Mouse (Mus musculus) hindbrain, embryonic 14.5 days (tissue): ENCODE measurements around the gene Adgra3. TPM values are rescaled to one million over a fixed set of nuclear protein-coding genes. Genes with fewer than 3 reads are reported as not detected.

ENCODE experiments used
- ATAC-seq: fragments of 200-750 bp; cut with Nextera tagmentation; 2 replicates; pipeline ENCODE4 v1.8.0; 2017; ENCODE audit warnings: moderate number of reproducible peaks, mild to moderate bottlenecking, moderate TSS enrichment, moderate library complexity; ENCODE audit not compliant: low FRiP score
- DNase-seq: peaks from one replicate; pipeline ENCODE4 v3.0.0-alpha.2; 2015; ENCODE audit warnings: low spot score
- H3K27ac ChIP-seq: fragments of 300-500 bp; sonication (generic); 2 replicates; pipeline ENCODE4 v1.5.1; 2014; ENCODE audit warnings: mild to moderate bottlenecking, moderate library complexity
- H3K27me3 ChIP-seq: fragments of 300-500 bp; sonication (generic); 2 replicates; pipeline ENCODE4 v1.6.1; 2014; ENCODE audit warnings: mild to moderate bottlenecking, low read length, mixed read lengths; ENCODE audit not compliant: control insufficient read depth, insufficient read depth
- H3K36me3 ChIP-seq: fragments of 300-500 bp; sonication (generic); replicated peaks from 2 replicates; pipeline ENCODE4 v1.6.1; 2014; ENCODE audit not compliant: control insufficient read depth, insufficient read depth
- H3K4me1 ChIP-seq: fragments of 300-500 bp; sonication (generic); replicated peaks from 2 replicates; pipeline ENCODE4 v1.6.1; 2014; ENCODE audit warnings: antibody characterized with exemption, low read length, mixed read lengths; ENCODE audit not compliant: control insufficient read depth, insufficient read depth
- H3K4me2 ChIP-seq: fragments of 300-500 bp; sonication (generic); replicated peaks from 2 replicates; pipeline ENCODE4 v1.6.1; 2014; ENCODE audit warnings: mild to moderate bottlenecking, moderate library complexity
- H3K4me3 ChIP-seq: fragments of 300-500 bp; sonication (generic); replicated peaks from 2 replicates; pipeline ENCODE4 v1.5.1; 2014; ENCODE audit warnings: mild to moderate bottlenecking, low read length
- H3K9ac ChIP-seq: fragments of 300-500 bp; sonication (generic); 2 replicates; pipeline ENCODE4 v1.6.1; 2014
- H3K9me3 ChIP-seq: fragments of 300-500 bp; sonication (generic); 2 replicates; pipeline ENCODE4 v1.6.1; 2016; ENCODE audit warnings: low read length; ENCODE audit not compliant: control insufficient read depth
- WGBS: fragments of 180-500 bp; shearing (Covaris S2); extraction: QIAGEN DNeasy Blood & Tissue Kit; methylation state at CpG from one replicate; pipeline ENCODE4 v1.1.7; 2014; 5-methylcytosine and 5-hydroxymethylcytosine counted together
- polyA plus RNA-seq: library from polyadenylated mRNA; unstranded; fragments of >200 nt; fragmentation: Nextera tagmentation; extraction: Ambion mirVana; gene quantifications from 2 replicates; pipeline ENCODE4 v1.2.1, GENCODE M21; 2014

Adgra3 gene
- polyA plus RNA-seq, 1 experiment from 2014 or later: 22.0 TPM

DNA sequence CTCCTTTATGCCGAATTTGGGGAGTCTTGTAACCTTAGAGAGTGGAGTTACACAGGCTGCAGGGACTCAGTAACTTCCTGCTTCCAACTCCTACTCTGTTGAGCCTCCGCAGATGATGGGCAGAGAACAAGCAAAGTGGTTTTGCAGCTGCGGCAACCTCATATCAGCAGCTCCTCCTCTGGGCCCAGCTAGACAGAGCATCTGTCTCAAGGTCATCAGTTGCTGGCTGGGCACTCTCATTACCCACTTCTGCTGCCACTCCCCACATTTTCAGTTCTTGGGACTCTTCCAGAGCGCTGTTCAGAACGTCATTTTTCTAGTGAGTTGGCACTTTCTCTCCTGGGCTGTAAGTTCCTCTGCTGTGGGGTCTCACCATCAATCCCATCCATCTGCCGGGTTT lies 24.6 kb downstream of the Adgra3 start:
- Histone ChIP-seq H3K27me3 (no peaks in the 10 kb centered on the region), H3K4me1 (peaks cover 19% of the 10 kb centered on the region; the same call in 1 of the 2 replicates), H3K4me3 (no peak overlapping the region), H3K9me3 (no peaks in the 10 kb centered on the region), H3K36me3 (no peaks in the 10 kb centered on the region), H3K4me2 (no peak overlapping the region), H3K27ac (no peak overlapping the region), H3K9ac (no peak overlapping the region)
- no peak for DNase-seq
- WGBS: 59% methylated on average over 6 of the region's 6 CpGs
- ATAC-seq: no peak

DNA sequence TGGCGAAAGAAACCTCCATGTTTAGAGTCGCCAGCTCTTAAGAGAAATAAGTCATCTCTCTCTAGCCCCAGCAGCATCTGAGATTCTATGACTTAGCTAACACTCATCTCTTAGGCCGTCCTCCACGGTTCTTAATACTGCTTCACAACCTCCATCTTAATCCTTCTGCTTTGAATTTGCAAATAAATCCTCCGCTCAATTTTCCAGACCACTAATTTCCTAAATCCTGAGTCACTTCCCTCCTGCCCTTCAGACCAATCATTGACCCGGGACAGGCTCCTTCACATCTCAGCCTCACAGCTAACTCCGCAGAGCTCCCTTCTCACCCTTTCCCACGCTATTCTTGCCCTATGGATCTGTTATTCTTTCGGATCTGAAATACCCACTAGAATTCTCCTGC lies 25.1 kb downstream of the Adgra3 start:
- Histone ChIP-seq H3K36me3 (no peaks in the 10 kb centered on the region), H3K27ac (no peak overlapping the region), H3K4me1 (peaks cover 19% of the 10 kb centered on the region; the same call in 1 of the 2 replicates), H3K27me3 (no peaks in the 10 kb centered on the region), H3K9me3 (no peaks in the 10 kb centered on the region), H3K9ac (no peak overlapping the region), H3K4me2 (no peak overlapping the region), H3K4me3 (no peak overlapping the region)
- DNase-seq: no peak
- WGBS: 68% methylated on average over 9 of the region's 9 CpGs
- ATAC-seq: no peak

DNA sequence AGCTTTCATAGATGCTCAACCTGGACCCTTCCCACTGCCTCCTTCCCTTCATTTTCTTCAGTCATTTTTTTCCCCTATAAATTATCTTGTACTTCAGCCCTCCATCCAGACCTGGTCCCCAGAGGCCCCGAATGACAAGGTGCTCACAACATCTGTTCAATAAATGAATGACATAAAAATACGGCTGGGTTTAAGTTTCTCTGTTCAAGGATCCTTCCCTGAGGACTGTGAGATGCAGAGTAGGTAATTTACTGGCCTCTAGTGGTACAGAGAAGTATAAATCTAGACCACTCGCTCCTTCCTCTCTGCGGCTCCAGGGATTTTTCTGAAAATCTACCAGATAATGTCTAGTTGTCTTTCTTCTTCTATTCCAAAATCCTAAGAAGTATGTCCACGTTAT lies 26.5 kb downstream of the Adgra3 start:
- Histone ChIP-seq H3K4me3 (no peak overlapping the region), H3K27ac (no peak overlapping the region), H3K4me1 (peaks cover 14% of the 10 kb centered on the region; the same call in 1 of the 2 replicates), H3K9ac (no peak overlapping the region), H3K4me2 (no peak overlapping the region), H3K9me3 (no peaks in the 10 kb centered on the region), H3K27me3 (no peaks in the 10 kb centered on the region), H3K36me3 (no peaks in the 10 kb centered on the region)
- 61% methylated on average over 5 of the region's 5 CpGs for whole genome bisulfite sequencing
- ATAC-seq: 0 out of 2 replicates have a peak, but pooled peaks have one; percentile 46
- DNase-seq: no peak

DNA sequence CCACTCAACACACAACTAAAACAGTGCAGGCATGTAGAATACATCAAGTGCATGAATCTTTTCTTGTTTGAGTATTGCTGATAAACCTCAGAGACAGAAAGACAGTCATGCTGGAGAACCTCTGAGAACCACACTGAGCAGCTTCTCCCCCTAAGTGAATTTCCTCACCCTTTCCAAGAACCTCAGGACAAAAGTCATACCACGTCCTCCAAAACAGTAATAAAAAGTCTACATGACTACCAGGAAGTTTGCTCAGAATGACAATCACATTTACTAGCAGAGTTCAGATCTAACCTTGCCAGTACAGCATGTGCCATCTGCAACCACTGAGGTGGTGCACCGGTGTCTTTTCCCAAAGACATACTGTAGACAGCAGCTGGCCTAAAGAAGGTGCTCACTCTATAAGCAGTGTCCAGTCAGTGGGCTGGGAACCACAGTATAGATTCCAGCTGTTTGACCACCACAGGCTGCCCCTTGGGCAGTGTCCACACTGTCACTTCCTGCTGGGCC lies 27.0 kb downstream of the Adgra3 start:
- ATAC-seq (0 out of 2 replicates have a peak, but pooled peaks have one; percentile 22), DNase-seq (no peak)
- Histone ChIP-seq H3K4me1 (peaks cover 15% of the 10 kb centered on the region; the same call in 1 of the 2 replicates), H3K9me3 (no peaks in the 10 kb centered on the region), H3K9ac (no peak overlapping the region), H3K4me2 (no peak overlapping the region), H3K27ac (no peak overlapping the region), H3K27me3 (no peaks in the 10 kb centered on the region), H3K36me3 (no peaks in the 10 kb centered on the region), H3K4me3 (no peak overlapping the region)
- 91% methylated on average over 2 of the region's 2 CpGs for WGBS

DNA sequence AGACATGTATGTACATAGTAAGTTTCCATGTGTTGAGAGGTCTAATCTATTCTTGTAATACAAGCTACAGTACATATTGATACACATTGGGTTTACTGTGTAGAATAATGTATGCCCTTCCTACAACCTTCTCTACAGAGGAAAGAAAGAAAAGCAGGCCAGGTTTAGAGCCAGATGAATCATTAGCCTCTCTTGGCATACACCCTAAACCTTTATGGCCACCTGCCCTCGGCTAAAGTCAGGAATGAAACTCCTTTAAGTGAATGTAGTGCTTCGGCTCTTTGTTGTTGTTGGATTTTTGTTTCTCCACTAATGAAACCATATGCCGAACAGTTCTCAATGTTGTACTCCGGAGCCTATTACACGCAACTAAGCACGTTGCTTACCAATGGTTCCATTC lies 27.5 kb downstream of the Adgra3 start:
- WGBS: 95% methylated on average over 6 of the region's 6 CpGs
- no peaks in the 10 kb centered on the region for H3K27me3 ChIP-seq
- H3K4me1 ChIP-seq: peaks cover 20% of the 10 kb centered on the region; the same call in 1 of the 2 replicates
- ATAC-seq (no peak), DNase-seq (no peak)
- no peak overlapping the region for H3K4me3 ChIP-seq
- H3K9me3 ChIP-seq: no peaks in the 10 kb centered on the region
- H3K4me2 ChIP-seq: no peak overlapping the region
- no peak overlapping the region for H3K9ac ChIP-seq
- H3K36me3 ChIP-seq: no peaks in the 10 kb centered on the region
- H3K27ac ChIP-seq: no peak overlapping the region

DNA sequence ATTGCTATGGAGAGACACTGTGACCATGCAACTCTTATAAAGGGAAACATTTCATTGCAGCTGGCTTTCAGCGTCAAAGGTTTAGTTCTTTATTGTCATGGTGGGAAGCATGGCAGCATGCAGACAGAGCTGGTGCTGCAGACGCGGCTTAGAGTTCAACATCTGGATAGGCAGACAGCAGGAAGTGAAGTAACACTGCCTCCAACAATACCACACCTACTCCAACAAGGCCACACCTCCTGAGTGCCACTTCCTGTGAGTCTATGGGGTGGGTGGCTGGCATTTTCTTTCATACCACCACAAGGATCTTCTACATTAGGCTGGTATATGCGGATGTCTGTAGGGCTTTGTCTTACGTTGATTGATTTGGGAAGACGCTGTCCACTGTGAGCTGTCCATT lies 29.1 kb downstream of the Adgra3 start:
- 94% methylated on average over 6 of the region's 6 CpGs for WGBS
- Histone ChIP-seq H3K27ac (no peak overlapping the region), H3K4me2 (no peak overlapping the region), H3K4me3 (no peak overlapping the region), H3K36me3 (no peaks in the 10 kb centered on the region), H3K4me1 (peaks cover 24% of the 10 kb centered on the region; the same call in 1 of the 2 replicates), H3K9me3 (no peaks in the 10 kb centered on the region), H3K9ac (no peak overlapping the region), H3K27me3 (no peaks in the 10 kb centered on the region)
- ATAC-seq (no peak), DNase-seq (no peak)

DNA sequence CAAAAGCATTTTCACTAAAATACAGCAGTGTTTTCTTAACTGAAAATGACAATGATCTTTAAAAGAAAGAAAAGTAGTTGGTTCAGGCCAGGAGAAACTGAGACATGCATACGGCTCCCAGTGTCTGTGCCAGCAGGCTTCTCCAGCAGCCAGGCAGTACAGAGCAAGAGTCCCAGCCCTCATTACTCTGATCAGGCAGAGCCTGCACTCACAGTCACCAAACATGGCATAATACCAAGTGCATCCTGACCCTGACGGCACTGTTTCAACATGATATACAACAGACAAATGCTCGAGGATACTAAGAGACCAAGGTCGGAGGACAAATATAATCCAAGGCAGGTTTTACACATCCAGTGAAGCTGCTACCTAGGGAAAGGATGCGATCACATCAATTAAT lies 31.2 kb downstream of the Adgra3 start:
- WGBS: 66% methylated on average over 5 of the region's 5 CpGs
- peaks cover 4% of the 10 kb centered on the region for H3K36me3 ChIP-seq
- H3K27me3 ChIP-seq: no peaks in the 10 kb centered on the region
- H3K9ac ChIP-seq: no peak overlapping the region
- H3K4me1 ChIP-seq: peaks cover 14% of the 10 kb centered on the region; the same call in 1 of the 2 replicates
- 0 out of 2 replicates have a peak overlapping the region, but pooled peaks have one; percentile 33 for H3K27ac ChIP-seq
- DNase-seq: no peak
- ATAC-seq: no peak
- no peaks in the 10 kb centered on the region for H3K9me3 ChIP-seq
- H3K4me2 ChIP-seq: no peak overlapping the region
- H3K4me3 ChIP-seq: no peak overlapping the region

DNA sequence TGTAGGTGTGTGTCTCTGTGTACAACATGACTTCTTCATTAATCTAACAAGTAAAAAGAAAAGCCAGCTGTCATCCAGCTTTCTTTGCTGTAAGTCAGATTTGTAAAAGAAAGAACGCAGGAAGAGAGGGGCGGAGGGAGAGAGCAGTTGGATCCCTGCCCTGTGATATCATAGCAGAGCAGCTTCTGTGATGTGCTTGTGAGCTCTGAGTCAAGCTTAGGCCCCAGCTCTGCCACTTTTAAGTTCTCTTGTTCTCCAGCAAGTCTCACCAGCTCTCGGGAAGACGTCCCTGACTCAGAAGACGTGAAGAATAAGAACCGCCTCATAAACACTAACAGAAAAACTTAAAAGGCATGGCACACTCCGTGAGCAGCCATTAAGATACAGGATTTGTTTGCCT lies 31.8 kb downstream of the Adgra3 start:
- peaks cover 4% of the 10 kb centered on the region for H3K36me3 ChIP-seq
- H3K4me1 ChIP-seq: peaks cover 13% of the 10 kb centered on the region; the same call in 1 of the 2 replicates
- DNase-seq (no peak), ATAC-seq (no peak)
- H3K27me3 ChIP-seq: no peaks in the 10 kb centered on the region
- no peak overlapping the region for H3K9ac ChIP-seq
- no peaks in the 10 kb centered on the region for H3K9me3 ChIP-seq
- no peak overlapping the region for H3K4me2 ChIP-seq
- no peak overlapping the region for H3K4me3 ChIP-seq
- WGBS: 58% methylated on average over 7 of the region's 7 CpGs
- H3K27ac ChIP-seq: 0 out of 2 replicates have a peak overlapping the region, but pooled peaks have one; percentile 33

DNA sequence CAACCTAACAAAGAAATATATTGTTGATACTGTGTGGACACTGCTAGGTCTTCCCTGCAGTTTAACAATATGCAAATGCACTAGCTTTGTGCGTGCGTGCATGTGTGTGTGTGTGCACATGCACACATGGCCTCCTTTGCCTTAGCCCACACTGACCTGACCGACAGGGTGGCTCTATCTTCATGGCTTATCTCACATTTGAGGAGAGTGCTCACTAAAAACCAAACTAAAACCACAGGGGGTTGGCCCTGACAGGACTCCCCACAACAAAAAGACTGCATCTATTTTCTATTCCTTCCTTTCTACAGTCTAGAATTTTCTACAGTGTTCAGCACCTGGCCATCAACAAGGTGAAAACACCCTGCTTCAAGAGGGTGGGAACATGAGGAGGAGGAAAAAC lies 32.7 kb downstream of the Adgra3 start:
- Histone ChIP-seq H3K9me3 (no peaks in the 10 kb centered on the region), H3K36me3 (peaks cover 4% of the 10 kb centered on the region), H3K9ac (no peak overlapping the region), H3K4me1 (peaks cover 13% of the 10 kb centered on the region; the same call in 1 of the 2 replicates), H3K4me2 (no peak overlapping the region), H3K27me3 (no peaks in the 10 kb centered on the region), H3K27ac (no peak overlapping the region), H3K4me3 (no peak overlapping the region)
- no peak for DNase-seq
- no peak for ATAC-seq
- WGBS: 86% methylated on average over 3 of the region's 3 CpGs

DNA sequence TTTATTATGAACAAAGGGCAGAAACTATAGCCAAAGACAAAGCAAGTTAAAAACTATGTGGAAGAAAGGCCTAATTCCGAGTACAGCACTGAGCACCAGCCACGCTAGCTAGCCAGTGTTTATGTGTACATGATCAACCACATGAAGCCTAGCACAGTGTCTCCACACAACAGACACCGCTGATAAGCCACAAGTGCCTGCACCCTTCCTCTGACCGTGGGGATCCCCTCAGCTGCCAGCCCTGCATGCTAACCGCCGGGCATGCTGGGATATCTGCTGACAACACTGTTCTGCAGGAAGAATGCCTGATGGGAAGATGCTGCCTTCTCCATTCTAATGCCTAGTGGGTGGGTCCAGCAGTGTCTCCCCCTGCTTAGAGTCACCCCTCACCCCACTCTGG lies 34.7 kb downstream of the Adgra3 start:
- DNase-seq (no peak), ATAC-seq (no peak)
- Histone ChIP-seq H3K36me3 (peaks cover 4% of the 10 kb centered on the region), H3K9me3 (no peaks in the 10 kb centered on the region), H3K27me3 (no peaks in the 10 kb centered on the region), H3K27ac (no peak overlapping the region), H3K4me1 (peaks cover 13% of the 10 kb centered on the region; the same call in 1 of the 2 replicates), H3K4me2 (no peak overlapping the region), H3K4me3 (no peak overlapping the region), H3K9ac (no peak overlapping the region)
- WGBS: 92% methylated on average over 6 of the region's 6 CpGs
